Mouse (Mus musculus) olfactory bulb, adult 2 months (tissue): ENCODE results near the gene Prdm13. TPM values are rescaled to one million over a fixed set of nuclear protein-coding genes. Genes with fewer than 3 reads are reported as not detected.
A peak's percentile ranks its signal among the peaks of the same experiment; 100 is the strongest.

ENCODE experiments used
- H3K27ac ChIP-seq: fragments of 200-500 bp; 2 replicates; pipeline ENCODE4 v1.5.1; 2012; ENCODE audit warnings: low read depth, low read length; ENCODE audit not compliant: insufficient read depth
- H3K4me1 ChIP-seq: fragments of 200-500 bp; 2 replicates; pipeline ENCODE4 v1.6.1; 2012; ENCODE audit warnings: low read length; ENCODE audit not compliant: control insufficient read depth, insufficient read depth
- H3K4me3 ChIP-seq: fragments of 200-500 bp; 2 replicates; pipeline ENCODE4 v1.5.1; 2012; ENCODE audit warnings: mild to moderate bottlenecking, low read depth, low read length, moderate library complexity; ENCODE audit not compliant: insufficient read depth
- CTCF ChIP-seq: fragments of 200-500 bp; IDR thresholded peaks from 2 replicates; pipeline ENCODE4 v1.5.1; 2012; ENCODE audit warnings: low read depth, mild to moderate bottlenecking, low read length, moderate library complexity; ENCODE audit not compliant: insufficient read depth
- POLR2A ChIP-seq: fragments of 200-500 bp; IDR thresholded peaks from 2 replicates; pipeline ENCODE4 v1.6.1; 2012; ENCODE audit warnings: mild to moderate bottlenecking, low read depth, low read length, moderate library complexity; ENCODE audit not compliant: insufficient read depth
- WGBS: fragments of 180-500 bp; shearing (Covaris S2); methylation state at CpG from one replicate; pipeline ENCODE4 v1.1.7; 2018; 5-methylcytosine and 5-hydroxymethylcytosine counted together
- polyA plus RNA-seq: library from polyadenylated mRNA; stranded (reverse); fragments of >200 nt; gene quantifications from 2 replicates; pipeline ENCODE4 v1.2.4, GENCODE M21; 2012; ENCODE audit warnings: low replicate concordance; ENCODE audit not compliant: missing spikeins, insufficient read depth, insufficient read length

The Prdm13 gene
- polyA plus RNA-seq = not detected in 2 replicates

DNA sequence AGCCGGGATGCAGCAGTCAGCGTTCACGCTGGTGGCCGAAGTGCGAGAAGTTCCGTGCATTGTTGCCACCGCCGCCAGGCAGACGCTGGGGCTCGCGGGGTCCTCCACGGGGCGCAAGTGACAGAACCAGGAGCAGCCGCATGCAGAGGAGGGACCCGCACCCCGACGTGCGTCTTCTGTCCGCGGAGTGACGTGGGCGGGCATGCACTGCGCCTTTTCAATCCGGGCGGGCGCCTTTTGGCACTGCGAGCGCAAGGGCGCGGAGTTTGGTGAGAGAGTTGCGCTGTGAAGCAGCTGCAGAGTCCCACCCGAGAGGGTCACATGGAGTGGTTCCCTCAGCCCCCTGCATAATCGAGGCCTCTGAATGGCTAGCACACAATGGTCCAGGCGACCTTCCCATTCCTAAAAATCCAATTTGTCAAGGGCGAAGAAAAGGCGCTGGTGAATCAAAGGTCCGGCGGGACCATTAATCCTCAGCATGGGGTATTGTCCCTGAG is at the start of gene Prdm13:
Gene Prdm13 (minus strand): TSS at position 369 of the 497 bp plus-strand sequence.
- Histone ChIP-seq H3K27ac (no peak within 1 kb of the TSS), H3K4me1 (peaks cover 8% of the 10 kb centered on the region), H3K4me3 (no peak within 1 kb of the TSS)
- TF ChIP-seq CTCF = no peak
- no peak for TF ChIP-seq POLR2A
- WGBS = under 1% methylated on average over 38 of the region's 38 CpGs

DNA sequence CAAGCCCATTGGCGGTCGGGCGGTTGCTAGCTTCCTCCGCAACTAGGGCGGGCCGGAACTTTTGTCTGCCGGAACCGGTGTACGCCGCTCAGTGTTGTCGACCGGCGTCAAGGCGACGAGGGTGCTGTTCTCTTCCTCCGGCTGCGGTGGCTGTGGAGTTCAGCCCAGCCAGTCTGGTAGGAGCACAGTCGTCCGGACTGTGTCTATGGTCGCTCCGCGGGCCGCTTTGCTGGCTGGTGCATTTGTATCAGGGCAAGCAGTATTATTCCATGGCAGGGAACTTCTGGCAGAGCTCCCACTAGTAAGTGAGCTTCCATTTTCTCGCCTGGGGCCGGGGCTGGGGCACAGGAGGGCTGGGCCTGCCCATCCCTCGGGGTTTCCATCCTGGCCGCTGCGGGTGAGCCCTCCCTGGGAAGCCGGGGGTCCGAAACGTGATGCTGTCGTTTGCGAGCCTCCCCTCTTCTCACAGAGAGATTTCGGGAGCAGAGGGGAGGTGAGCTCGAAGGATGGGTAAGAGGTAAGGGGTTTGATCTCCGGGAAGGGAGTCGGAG is 41.9 kb upstream of the Prdm13 start, which contains the start of gene Ccnc:
Gene Ccnc (plus strand): TSS at position 87 of the 551 bp plus-strand sequence.
- H3K4me3 ChIP-seq = peak within 1 kb of the TSS; percentile 81
- no peaks in the 10 kb centered on the region for H3K4me1 ChIP-seq
- peak within 1 kb of the TSS; percentile 48; the same call in 1 of the 2 replicates for H3K27ac ChIP-seq
- TF ChIP-seq POLR2A = peak; percentile 70
- TF ChIP-seq CTCF = 0 out of 2 replicates have a peak, but pooled peaks have one; percentile 22
- under 1% methylated on average over 37 of the region's 37 CpGs for WGBS

DNA sequence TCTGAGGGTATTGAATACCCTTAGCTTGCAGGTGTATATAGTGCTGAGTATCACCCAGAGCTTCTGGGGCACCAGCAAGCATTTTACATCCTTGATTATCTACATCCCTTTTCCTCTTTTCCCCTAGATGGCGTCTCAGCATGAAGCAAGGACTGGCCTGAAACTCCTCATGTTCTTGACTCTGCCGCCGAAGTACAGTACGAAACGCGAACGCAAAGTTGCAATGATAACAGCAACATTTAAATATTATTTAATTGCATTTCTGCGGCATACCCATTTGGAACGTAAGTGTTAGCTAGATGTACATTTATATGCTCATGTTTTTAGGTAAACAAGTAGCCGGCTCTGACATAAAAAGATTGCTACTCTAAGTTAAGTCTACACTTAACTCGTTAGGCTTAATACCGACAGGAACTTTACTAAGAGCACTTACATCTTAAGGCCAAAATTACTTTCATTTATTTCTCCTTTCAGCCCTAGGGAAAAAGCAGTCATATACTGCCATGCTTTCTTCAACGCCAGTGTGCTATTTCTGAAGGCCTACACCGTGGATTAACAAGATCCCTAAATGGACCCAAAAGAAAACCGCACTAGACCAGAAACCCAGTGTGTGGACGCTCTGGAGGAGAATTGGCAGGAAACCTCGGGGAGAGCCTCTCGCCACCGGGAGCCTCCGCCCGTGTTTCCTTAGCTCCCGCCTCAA is 41.3 kb upstream of the Prdm13 start:
- H3K27ac ChIP-seq = peak overlapping the region; percentile 48; the same call in 1 of the 2 replicates
- TF ChIP-seq CTCF (no peak), POLR2A (no peak)
- no peaks in the 10 kb centered on the region for H3K4me1 ChIP-seq
- H3K4me3 ChIP-seq = peak overlapping the region; percentile 81
- under 1% methylated on average over 22 of the region's 22 CpGs for WGBS

DNA sequence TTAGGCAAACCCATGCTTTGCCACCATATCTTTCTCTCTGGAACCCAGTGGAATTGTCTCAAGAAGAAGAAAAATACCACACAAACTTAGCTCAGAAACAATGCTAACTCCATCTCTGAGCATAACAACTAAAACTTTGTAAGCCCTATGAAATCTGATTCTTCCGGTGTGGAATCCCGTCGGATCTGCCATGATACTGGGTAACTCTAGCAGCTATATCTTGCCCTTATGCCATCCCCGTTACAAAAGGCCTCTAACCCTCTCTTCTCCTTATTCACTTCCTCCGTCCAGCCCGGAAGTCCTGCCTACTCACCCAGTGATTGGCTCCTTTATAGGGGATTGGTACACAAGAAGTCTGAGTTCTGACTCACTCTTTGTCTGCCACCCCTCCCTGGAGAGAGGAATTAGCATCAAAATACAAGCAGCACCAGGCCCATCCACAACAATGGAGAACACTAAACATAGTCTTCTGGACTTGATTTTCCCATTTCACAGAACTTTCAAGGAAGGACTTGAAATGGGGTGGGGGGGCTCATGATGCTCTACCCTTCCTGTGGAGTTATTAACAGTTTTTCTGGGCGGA is 37.1 kb upstream of the Prdm13 start:
- H3K27ac ChIP-seq = no peak overlapping the region
- TF ChIP-seq POLR2A (no peak), CTCF (no peak)
- WGBS = 46% methylated on average over 7 of the region's 7 CpGs
- H3K4me1 ChIP-seq = no peaks in the 10 kb centered on the region
- no peak overlapping the region for H3K4me3 ChIP-seq

DNA sequence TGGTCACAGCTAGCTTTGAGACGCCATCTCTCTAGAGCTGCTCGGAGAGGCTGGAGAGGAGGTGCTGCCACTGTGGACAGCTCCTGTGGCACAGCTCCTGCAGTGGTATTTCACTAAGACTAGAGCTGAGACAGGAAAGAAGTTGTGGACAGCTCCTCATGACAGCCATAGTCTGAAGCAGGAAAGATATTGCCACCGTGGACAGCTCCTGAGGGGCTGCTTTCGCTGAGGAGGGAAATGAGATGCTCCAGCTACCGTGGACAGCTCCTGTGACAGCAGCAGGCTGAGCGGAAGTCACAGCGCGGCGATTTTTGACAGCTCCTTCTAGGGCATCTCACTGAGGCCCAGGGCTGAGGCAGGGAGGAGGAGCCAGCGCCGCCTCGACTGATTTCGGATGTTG is 26.4 kb upstream of the Prdm13 start:
- TF ChIP-seq CTCF = no peak
- TF ChIP-seq POLR2A = no peak
- H3K4me3 ChIP-seq = no peak overlapping the region
- 8% methylated on average over 13 of the region's 13 CpGs for WGBS

DNA sequence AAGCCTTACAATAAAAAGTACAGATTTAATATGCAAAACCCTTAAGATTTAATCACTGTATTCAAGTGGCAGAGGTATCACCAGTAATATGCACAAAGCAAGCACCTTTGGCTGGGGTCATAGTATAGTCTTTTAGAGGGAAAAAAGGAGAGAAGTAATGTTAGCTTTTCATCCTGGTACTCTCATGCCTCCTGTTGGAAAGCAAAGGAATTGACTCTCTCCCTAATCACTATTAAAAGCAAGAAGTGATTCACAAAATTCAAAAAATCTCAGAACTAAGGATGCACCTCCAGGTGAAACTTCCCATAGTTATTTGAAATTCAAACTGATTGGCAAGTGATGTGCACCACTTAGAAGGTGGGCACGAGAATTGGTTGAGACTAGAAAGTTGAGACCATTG is 19.3 kb upstream of the Prdm13 start:
- no peak overlapping the region for H3K27ac ChIP-seq
- H3K4me3 ChIP-seq = no peak overlapping the region
- 58% methylated on average over 1 of the region's 1 CpGs for WGBS
- no peaks in the 10 kb centered on the region for H3K4me1 ChIP-seq
- no peak for TF ChIP-seq POLR2A
- TF ChIP-seq CTCF = no peak

More for the DNA sequence above, 26.4 kb upstream of the Prdm13 start:
- Histone ChIP-seq H3K27ac (no peak overlapping the region), H3K4me1 (peaks cover 3% of the 10 kb centered on the region; the same call in 1 of the 2 replicates)

DNA sequence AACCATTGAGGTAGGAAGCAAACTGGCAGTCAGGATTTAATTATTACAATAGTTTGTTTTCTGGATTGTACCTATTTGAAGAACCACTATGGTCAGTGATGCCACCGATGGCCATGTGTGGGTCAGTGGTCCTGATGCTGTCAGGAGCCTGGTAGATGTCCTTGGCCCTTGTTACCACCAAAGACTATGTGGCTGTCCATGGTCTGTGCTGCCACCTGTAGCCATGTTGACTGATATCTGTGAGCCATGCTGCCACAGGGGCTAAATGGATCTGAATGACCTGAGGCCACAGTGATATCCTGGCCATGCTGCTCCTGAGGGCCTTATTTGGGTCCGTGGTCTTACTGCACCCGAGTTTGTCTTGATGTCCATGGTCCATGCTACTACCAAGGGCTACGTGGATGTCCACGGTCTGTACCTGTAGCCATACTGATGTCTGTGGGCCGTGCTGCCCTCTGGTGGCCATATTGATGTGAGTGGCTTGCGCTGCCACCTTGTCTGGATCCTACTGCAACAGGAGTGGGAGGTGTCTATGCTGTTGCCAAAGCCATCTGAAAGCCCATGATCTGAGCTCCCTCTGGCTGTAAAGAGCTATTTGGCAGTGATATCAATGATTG is 10.0 kb upstream of the Prdm13 start:
- H3K27ac ChIP-seq = no peak overlapping the region
- H3K4me1 ChIP-seq = no peaks in the 10 kb centered on the region
- no peak overlapping the region for H3K4me3 ChIP-seq
- 24% methylated on average over 7 of the region's 7 CpGs for WGBS
- TF ChIP-seq POLR2A (no peak), CTCF (peak; percentile 45; the same call in 1 of the 2 replicates)

DNA sequence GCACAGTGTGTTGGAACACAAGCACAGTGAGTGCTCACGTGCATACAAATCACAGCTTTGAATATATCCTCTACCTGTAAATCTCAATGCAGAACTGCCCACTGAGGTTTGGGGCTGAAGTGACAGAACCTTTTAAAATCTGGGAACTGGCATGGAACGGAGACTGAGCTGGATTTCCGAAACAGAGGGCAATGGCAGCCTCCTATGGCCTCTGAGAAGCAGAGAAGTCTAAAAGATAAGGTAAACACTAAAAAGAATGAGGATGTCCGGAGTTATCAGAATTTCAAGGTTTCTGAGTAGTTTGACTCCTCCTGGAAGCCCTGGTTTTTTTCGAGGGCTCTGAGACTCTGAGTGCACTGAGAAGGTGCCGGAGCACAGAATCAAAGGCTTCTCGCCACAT is 4.5 kb upstream of the Prdm13 start:
- TF ChIP-seq CTCF = no peak
- no peak for TF ChIP-seq POLR2A
- peaks cover 8% of the 10 kb centered on the region for H3K4me1 ChIP-seq
- 12% methylated on average over 7 of the region's 7 CpGs for WGBS

More for the DNA sequence above, 4.5 kb upstream of the Prdm13 start:
- Histone ChIP-seq H3K4me3 (no peak overlapping the region), H3K27ac (no peak overlapping the region)
